Mouse (Mus musculus): ENCODE data around the gene Gm11733.

DNA sequence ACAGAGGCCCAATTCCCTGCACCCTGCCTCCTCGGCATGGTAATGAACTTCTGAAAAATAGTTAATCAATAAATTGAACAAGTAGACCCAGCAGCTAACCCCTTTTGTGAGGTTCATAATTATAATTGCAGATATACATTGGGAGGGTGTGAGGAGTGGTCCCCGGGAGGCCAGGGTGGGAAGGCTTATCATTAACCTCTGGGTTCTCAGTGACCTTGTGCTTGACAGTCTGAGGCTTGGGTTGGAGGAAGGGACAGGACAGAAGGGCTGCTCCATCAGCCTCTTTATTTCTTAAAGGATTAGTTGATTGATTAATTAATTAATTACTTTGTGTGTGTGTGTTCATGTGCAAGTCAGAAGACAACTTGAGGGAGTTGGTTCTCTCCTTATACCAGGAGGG is 40.1 kb upstream of the Gm11733 start:
- TF ChIP-seq USF1 (IDR thresholded peaks at IDR 0.05; ENCODE audit: low read depth) (no peak), CTCF (IDR thresholded peaks at IDR 0.05; ENCODE audit: control insufficient read depth, insufficient read depth, insufficient read length) (no peak)
